Mouse (Mus musculus) liver, embryonic 14.5 days (tissue): ENCODE results near the gene Hsp90ab1. TPM values are rescaled to one million over a fixed set of nuclear protein-coding genes. Genes with fewer than 3 reads are reported as not detected.

Experiments used
- ATAC-seq: fragments of 200-750 bp; cut with Nextera tagmentation; 2 replicates; pipeline ENCODE4 v1.8.0; 2017; ENCODE audit warnings: moderate number of reproducible peaks, mild to moderate bottlenecking, moderate library complexity; ENCODE audit not compliant: insufficient read depth
- DNase-seq, 3 experiments: peaks; one replicate each; pipeline ENCODE4 v3.0.0-alpha.2; 2012 to 2013; ENCODE audit warnings: low read depth in 3 of 3, low spot score in 3 of 3
- H3K27ac ChIP-seq: fragments of 300-500 bp; sonication (generic); 2 replicates; pipeline ENCODE4 v1.5.1; 2014; ENCODE audit warnings: moderate library complexity, mild to moderate bottlenecking, control low read depth, inconsistent platforms
- H3K27me3 ChIP-seq: fragments of 300-500 bp; sonication (generic); 2 replicates; pipeline ENCODE4 v1.6.1; 2014; ENCODE audit warnings: mild to moderate bottlenecking, low read length, moderate library complexity; ENCODE audit not compliant: control insufficient read depth, insufficient read depth
- H3K36me3 ChIP-seq: fragments of 300-500 bp; sonication (generic); replicated peaks from 2 replicates; pipeline ENCODE4 v1.6.1; 2014; ENCODE audit warnings: low read depth; ENCODE audit not compliant: control insufficient read depth, insufficient read depth
- H3K4me1 ChIP-seq, 2 experiments: fragments of 200-500 bp in 1 of 2; fragments of 300-500 bp in 1 of 2; sonication (generic) in 1 of 2; replicated peaks; 2 replicates each; pipeline ENCODE4 v1.6.1; 2012 to 2014; ENCODE audit warnings: antibody characterized with exemption in 1 of 2, inconsistent platforms in 1 of 2, low read length in 1 of 2; ENCODE audit not compliant: control insufficient read depth in 2 of 2, insufficient read depth in 2 of 2
- H3K4me2 ChIP-seq: fragments of 300-500 bp; sonication (generic); 2 replicates; pipeline ENCODE4 v1.6.1; 2014; ENCODE audit warnings: low read depth, mild to moderate bottlenecking, control low read depth, moderate library complexity
- H3K4me3 ChIP-seq, 2 experiments: fragments of 200-500 bp in 1 of 2; fragments of 300-500 bp in 1 of 2; sonication (generic) in 1 of 2; 2 replicates each; pipeline ENCODE4 v1.5.1; 2012 to 2014; ENCODE audit warnings: low read depth in 2 of 2, low read length in 2 of 2, mild to moderate bottlenecking in 2 of 2, control low read depth in 1 of 2, inconsistent platforms in 1 of 2, moderate library complexity in 1 of 2; ENCODE audit not compliant: insufficient read depth in 1 of 2
- H3K9ac ChIP-seq: fragments of 300-500 bp; sonication (generic); replicated peaks from 2 replicates; pipeline ENCODE4 v1.6.1; 2014; ENCODE audit warnings: mild to moderate bottlenecking, control low read depth, moderate library complexity
- H3K9me3 ChIP-seq: fragments of 300-500 bp; sonication (generic); 2 replicates; pipeline ENCODE4 v1.6.1; 2016; ENCODE audit warnings: low read length, mixed read lengths; ENCODE audit not compliant: control insufficient read depth
- CTCF ChIP-seq: IDR thresholded peaks from 2 replicates; pipeline ENCODE4 v1.5.1; 2016; ENCODE audit warnings: antibody characterized with exemption, low read depth, control low read depth
- EP300 ChIP-seq: IDR thresholded peaks from 2 replicates; pipeline ENCODE4 v1.6.1; 2016; ENCODE audit warnings: antibody characterized with exemption, low read depth
- WGBS: fragments of 180-500 bp; shearing (Covaris S2); extraction: QIAGEN DNeasy Blood & Tissue Kit; methylation state at CpG from one replicate; pipeline ENCODE4 v1.1.7; 2014; ENCODE audit not compliant: insufficient replicate concordance; 5-methylcytosine and 5-hydroxymethylcytosine counted together
- polyA plus RNA-seq, 2 experiments: library from polyadenylated mRNA; depleted of rRNA in 1 of 2; stranded (reverse) in 1 of 2; unstranded in 1 of 2; fragments of >200 nt; fragmentation: Nextera tagmentation in 1 of 2; extraction: Ambion mirVana in 1 of 2; gene quantifications; 2 replicates each; pipeline versions ENCODE4 v1.2.1 to v1.2.3; 2012 to 2014

Hsp90ab1 gene
- polyA plus RNA-seq, 2 experiments, result 369 to 531 TPM

DNA sequence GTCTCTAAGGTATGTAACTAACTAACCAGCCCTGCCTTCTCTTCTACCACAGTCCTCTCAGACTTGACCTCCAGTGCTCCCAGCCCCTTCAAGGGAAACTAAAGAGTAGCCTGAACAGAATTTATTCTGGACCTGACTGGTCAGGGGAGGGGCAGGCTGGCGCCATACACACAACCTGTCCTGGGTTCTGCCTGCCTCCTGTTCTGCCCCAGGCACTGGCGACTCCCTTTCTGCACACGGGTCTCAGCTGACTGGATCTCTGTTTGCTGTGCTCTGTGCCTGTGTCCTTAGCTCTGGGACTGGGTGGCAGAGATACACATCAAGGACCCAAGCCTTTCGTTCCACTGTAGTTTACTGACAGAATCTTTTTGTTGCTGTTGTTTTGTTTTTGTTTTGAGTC, 6.5 kb upstream of the Hsp90ab1 start:
- 70% methylated on average over 4 of the region's 4 CpGs for WGBS
- H3K27ac ChIP-seq, result no peak overlapping the region
- H3K4me1 ChIP-seq, result peaks cover 21 to 30% of the 10 kb centered on the region in 2 experiments
- peaks cover 8% of the 10 kb centered on the region for H3K36me3 ChIP-seq
- no peak overlapping the region for H3K4me2 ChIP-seq
- no peak overlapping the region for H3K9ac ChIP-seq
- no peaks in the 10 kb centered on the region for H3K27me3 ChIP-seq
- TF ChIP-seq EP300, result no peak
- no peak for TF ChIP-seq CTCF
- ATAC-seq (no peak), DNase-seq (no peak)
- H3K9me3 ChIP-seq, result no peaks in the 10 kb centered on the region
- H3K4me3 ChIP-seq, result no peak overlapping the region

DNA sequence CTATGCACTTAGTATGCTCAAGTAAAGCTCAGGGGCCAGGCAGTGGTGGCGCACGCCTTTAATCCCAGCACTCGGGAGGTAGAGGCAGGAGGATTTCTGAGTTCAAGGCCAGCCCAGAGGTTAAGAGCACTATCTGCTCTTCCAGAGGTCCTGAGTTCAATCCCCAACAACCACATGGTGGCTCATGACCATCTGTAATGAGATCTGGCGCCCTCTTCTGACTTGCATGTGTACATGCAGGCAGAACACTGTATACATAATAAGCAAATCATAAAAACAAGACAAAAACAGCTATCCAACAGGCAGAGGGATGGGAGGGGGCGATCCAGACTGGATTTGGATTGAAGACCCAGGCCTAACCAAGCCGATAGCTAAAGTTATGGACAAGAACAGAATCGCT, 5.8 kb upstream of the Hsp90ab1 start:
- Histone ChIP-seq H3K4me3 (no peak overlapping the region), H3K36me3 (peaks cover under 1% of the 10 kb centered on the region; the same call in 1 of the 2 replicates), H3K9me3 (no peaks in the 10 kb centered on the region), H3K27ac (no peak overlapping the region), H3K9ac (no peak overlapping the region), H3K27me3 (no peaks in the 10 kb centered on the region), H3K4me2 (no peak overlapping the region), H3K4me1 (peaks cover 24 to 33% of the 10 kb centered on the region in 2 experiments)
- DNase-seq (peak in 1 of 3 experiments; percentile 47), ATAC-seq (no peak)
- TF ChIP-seq EP300 (no peak), CTCF (peak; percentile 84)
- 46% methylated on average over 7 of the region's 7 CpGs for WGBS

DNA sequence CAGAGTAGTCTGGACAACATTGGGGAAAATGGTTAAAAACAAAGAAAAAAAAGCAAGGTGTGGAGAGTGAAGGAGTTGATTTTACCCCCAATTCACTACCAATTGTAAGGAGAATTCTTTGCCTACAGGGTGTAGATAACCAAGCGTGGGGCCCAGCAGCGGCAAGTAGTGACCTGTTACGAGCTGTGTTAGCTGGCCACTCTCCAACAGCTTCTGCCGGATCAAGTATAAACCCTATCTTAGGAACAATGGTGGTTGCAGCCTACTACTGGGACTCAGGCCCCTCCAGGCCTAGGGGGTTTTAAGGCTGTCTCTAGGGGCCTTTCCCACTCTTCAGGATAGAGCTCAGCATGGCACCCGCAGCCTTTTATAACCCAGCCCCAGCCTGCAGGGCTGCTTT, 5.2 kb upstream of the Hsp90ab1 start:
- Histone ChIP-seq H3K4me3 (no peak overlapping the region), H3K27ac (peak overlapping the region; percentile 15; the same call in 1 of the 2 replicates), H3K36me3 (no peaks in the 10 kb centered on the region), H3K9me3 (no peaks in the 10 kb centered on the region), H3K4me2 (no peak overlapping the region), H3K4me1 (peaks cover 20 to 30% of the 10 kb centered on the region in 2 experiments), H3K9ac (no peak overlapping the region), H3K27me3 (no peaks in the 10 kb centered on the region)
- DNase-seq (no peak), ATAC-seq (no peak)
- TF ChIP-seq EP300, result no peak
- TF ChIP-seq CTCF, result no peak
- 57% methylated on average over 5 of the region's 5 CpGs for WGBS

DNA sequence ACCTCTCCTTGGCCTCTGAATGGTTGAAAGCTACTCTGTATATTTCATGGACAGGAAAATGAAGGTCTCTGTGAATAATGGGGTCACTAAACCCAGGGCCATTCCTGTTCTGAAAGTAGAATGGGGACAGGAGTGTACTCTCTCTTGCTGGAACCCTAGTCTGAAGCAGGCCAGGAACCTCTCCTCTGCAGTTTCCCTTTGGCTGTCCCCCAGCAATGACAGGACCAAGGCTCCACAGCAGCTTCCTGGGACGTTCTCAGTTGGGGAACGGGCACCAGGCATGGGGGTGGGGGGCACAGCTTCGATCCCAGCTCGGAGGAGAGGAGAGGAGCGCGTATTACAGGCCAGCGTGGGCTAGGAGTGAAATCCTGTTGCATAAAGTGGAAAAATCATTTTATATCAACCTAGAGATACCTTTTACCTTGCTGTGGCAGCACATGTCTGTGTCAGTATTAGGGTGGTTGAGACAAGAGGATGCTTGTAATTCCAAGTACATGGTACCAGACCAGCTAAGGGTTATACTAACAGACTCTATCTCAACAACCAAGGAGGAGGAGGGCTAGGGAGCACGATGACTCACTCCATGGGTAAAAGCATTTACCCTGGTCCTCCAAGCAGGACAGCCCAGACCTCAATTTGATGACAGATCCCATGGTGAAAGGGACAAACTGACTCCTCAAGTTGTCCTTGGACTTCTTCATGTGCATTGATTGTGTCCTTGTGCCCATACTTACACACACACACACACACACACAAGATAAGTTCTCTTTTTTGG, 2.2 kb upstream of the Hsp90ab1 start:
- no peak overlapping the region for H3K9ac ChIP-seq
- peaks cover 4 to 8% of the 10 kb centered on the region in 2 experiments for H3K4me1 ChIP-seq
- no peak overlapping the region for H3K27ac ChIP-seq
- peaks cover 17% of the 10 kb centered on the region for H3K36me3 ChIP-seq
- H3K27me3 ChIP-seq, result no peaks in the 10 kb centered on the region
- ATAC-seq (no peak), DNase-seq (no peak)
- no peak overlapping the region; the same call in 1 of the 2 replicates for H3K4me2 ChIP-seq
- H3K9me3 ChIP-seq, result no peaks in the 10 kb centered on the region
- TF ChIP-seq CTCF (no peak), EP300 (no peak)
- WGBS, result 87% methylated on average over 8 of the region's 8 CpGs
- H3K4me3 ChIP-seq, result no peak overlapping the region

DNA sequence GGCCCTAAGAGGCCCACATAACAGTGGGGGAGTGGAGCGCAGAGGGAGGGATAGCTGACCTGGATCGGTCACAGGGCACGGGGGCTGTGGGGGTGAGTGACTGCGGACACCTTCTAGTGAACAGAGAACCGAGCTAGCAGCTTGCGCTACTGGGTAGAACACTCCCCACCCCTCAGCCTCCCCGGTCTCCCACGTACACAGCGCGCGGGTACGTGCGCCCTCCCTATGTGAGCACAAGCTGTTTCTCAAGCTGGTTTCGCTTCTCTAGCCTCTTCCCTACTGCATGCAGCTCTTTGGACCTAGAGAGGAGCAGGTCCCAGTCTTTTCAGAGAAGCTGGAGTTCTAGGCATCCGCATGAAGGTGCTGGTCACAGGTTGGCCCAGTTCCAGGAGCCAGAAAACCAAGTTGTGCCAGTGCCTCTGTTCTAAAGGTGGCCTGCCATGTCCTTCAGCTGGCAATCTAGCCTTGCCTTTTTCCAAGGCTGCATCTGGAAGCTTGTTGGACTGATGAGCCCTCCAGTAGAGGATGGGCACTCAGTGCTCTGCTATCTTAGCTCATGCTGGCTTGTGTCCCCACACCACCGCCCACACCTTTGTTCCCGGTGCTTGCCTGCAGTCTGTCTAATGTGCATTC, 1.2 kb upstream of the Hsp90ab1 start:
- peaks cover 4 to 8% of the 10 kb centered on the region in 2 experiments for H3K4me1 ChIP-seq
- no peaks in the 10 kb centered on the region for H3K27me3 ChIP-seq
- peak overlapping the region; percentile 75 for H3K27ac ChIP-seq
- H3K4me3 ChIP-seq, result peak overlapping the region; percentile 80 to 100
- DNase-seq, result no peak
- TF ChIP-seq CTCF, result no peak
- TF ChIP-seq EP300, result no peak
- no peaks in the 10 kb centered on the region for H3K9me3 ChIP-seq
- ATAC-seq, result peak; percentile 47
- 3% methylated on average over 17 of the region's 17 CpGs for WGBS
- H3K4me2 ChIP-seq, result peak overlapping the region; percentile 100
- H3K36me3 ChIP-seq, result peaks cover 28% of the 10 kb centered on the region
- peak overlapping the region; percentile 97 for H3K9ac ChIP-seq
